Comparison of ENCODE assay signal across 8 mouse cellular contexts in the genomic region with DNA sequence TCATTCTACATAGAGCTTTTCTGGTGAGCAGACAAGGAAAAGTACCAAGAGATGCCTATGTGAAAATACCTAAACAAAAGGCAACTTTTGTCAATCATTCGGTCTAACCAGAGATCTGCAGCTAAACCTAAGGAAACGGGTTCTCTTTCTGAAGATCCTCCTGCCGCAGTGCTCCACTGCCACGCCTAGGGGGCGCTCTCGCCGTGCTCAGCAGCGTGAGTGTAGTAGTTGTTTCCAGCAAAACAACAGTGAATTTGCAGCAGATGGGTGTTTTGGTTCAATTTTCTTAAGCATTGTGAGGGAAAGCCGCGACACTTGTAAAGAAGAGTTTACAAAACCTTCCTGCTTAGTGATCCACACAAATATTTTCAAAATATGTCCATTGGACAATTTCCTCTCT.
DNase-seq lines count a peak whose midpoint lies in the region; ATAC-seq and TF ChIP-seq lines count a peak whose summit lies in the region.
"Had no signal": no experiment of that assay in that cellular context is flagged by ENCODE, and none has a peak within 500 bp of the region (broad histone marks: within the 10 kb centered on the region; RNA-seq: fewer than 3 reads in every experiment).

No protein-coding gene starts in this region.

- TF ChIP-seq RAD21 in MEL (IDR thresholded peaks at IDR 0.05; ENCODE audit: low read depth, low read length) = peak; percentile 41

- TF ChIP-seq POLR2A in MEL (IDR thresholded peaks at IDR 0.05; ENCODE audit: control insufficient read depth in 1 of 2, insufficient read depth in 1 of 2, low read depth in 1 of 2, low read length in 2 of 2, poor library complexity in 1 of 2) = no peak

- H3K4me2 ChIP-seq in midbrain, embryonic 11.5 days = no peak overlapping the region
- H3K4me2 ChIP-seq: heart, embryonic 15.5 days had no signal

- no peaks in the 10 kb centered on the region for H3K79me2 ChIP-seq in MEL (ENCODE audit: control insufficient read depth, insufficient read depth, low read length, poor library complexity)

- H3K9me3 ChIP-seq in MEL (replicated peaks; ENCODE audit: insufficient read depth, low read length) = no peaks in the 10 kb centered on the region
- H3K9me3 ChIP-seq in midbrain, embryonic 11.5 days (ENCODE audit: control insufficient read depth, low read length) = no peaks in the 10 kb centered on the region
- H3K9me3 ChIP-seq: heart, embryonic 15.5 days had no signal

- no peaks in the 10 kb centered on the region for H3K36me3 ChIP-seq in MEL (ENCODE audit: control insufficient read depth in 1 of 2, insufficient read depth in 2 of 2, low read length in 2 of 2)
- no peaks in the 10 kb centered on the region for H3K36me3 ChIP-seq in midbrain, embryonic 11.5 days (ENCODE audit: control insufficient read depth, insufficient read depth, low read length)
- H3K36me3 ChIP-seq: heart, embryonic 15.5 days had no signal

- H3K9ac ChIP-seq in MEL (ENCODE audit: control insufficient read depth, low read depth, low read length, poor library complexity, severe bottlenecking) = no peak overlapping the region
- no peak overlapping the region for H3K9ac ChIP-seq in midbrain, embryonic 11.5 days (ENCODE audit: low read length)
- H3K9ac ChIP-seq: heart, embryonic 15.5 days had no signal

- peak; percentile 32 for DNase-seq in 416B (ENCODE audit: low read depth)
- DNase-seq in MEL (ENCODE audit: low read depth, low spot score) = peak; percentile 8
- peak; percentile 90 to 91 for DNase-seq in cerebellum, postnatal 10 days
- DNase-seq in frontal cortex, postnatal 25 days (ENCODE audit: low spot score in 2 of 2) = peak; percentile 64 to 74
- peak; percentile 78 to 82 for DNase-seq in left cerebral cortex, adult 18-20 months (ENCODE audit: low spot score in 2 of 2)
- peak; percentile 96 for DNase-seq in midbrain, embryonic 11.5 days (ENCODE audit: low spot score, missing footprints)
- peak; percentile 24 for DNase-seq in telencephalon, adult 2 months (ENCODE audit: low read depth, low spot score)

- H3K4me1 ChIP-seq in MEL (ENCODE audit: control insufficient read depth in 1 of 2, insufficient read depth in 2 of 2, low read length in 2 of 2) = no peaks in the 10 kb centered on the region
- H3K4me1 ChIP-seq in midbrain, embryonic 11.5 days (ENCODE audit: control insufficient read depth, insufficient read depth, low read length) = peaks cover 16% of the 10 kb centered on the region
- H3K4me1 ChIP-seq: heart, embryonic 15.5 days had no signal

- WGBS in midbrain, embryonic 11.5 days = 8% methylated on average over 10 of the region's 10 CpGs

- no peak overlapping the region for H3K4me3 ChIP-seq in MEL (ENCODE audit: control insufficient read depth in 1 of 2, insufficient read depth in 1 of 2, low read depth in 2 of 2, low read length in 2 of 2)
- no peak overlapping the region for H3K4me3 ChIP-seq in midbrain, embryonic 11.5 days (ENCODE audit: low read depth, low read length)
- H3K4me3 ChIP-seq: heart, embryonic 15.5 days had no signal

- no peaks in the 10 kb centered on the region for H3K27me3 ChIP-seq in MEL (ENCODE audit: control insufficient read depth in 1 of 2, insufficient read depth in 2 of 2, low read length in 2 of 2)
- H3K27me3 ChIP-seq in midbrain, embryonic 11.5 days (ENCODE audit: control insufficient read depth, insufficient read depth, low read length) = no peaks in the 10 kb centered on the region

- peak; percentile 38 to 71 (median 46); a peak in 5 of 6 replicates for TF ChIP-seq CTCF in MEL (IDR thresholded peaks at IDR 0.05 in 2 of 3, conservative IDR thresholded peaks at IDR 0.05 in 1 of 3; ENCODE audit: control insufficient read depth in 1 of 3, insufficient read depth in 1 of 3, low read depth in 2 of 3, low read length in 3 of 3, poor library complexity in 1 of 3, severe bottlenecking in 1 of 3)

- ATAC-seq in midbrain, embryonic 11.5 days (ENCODE audit: low FRiP score) = 0 out of 2 replicates have a peak, but pooled peaks have one; percentile 28

- no peak overlapping the region for H3K27ac ChIP-seq in MEL (ENCODE audit: control insufficient read depth, low read depth, low read length)
- H3K27ac ChIP-seq in midbrain, embryonic 11.5 days (ENCODE audit: low read depth, low read length) = no peak overlapping the region
- H3K27ac ChIP-seq: heart, embryonic 15.5 days had no signal

- no peak for TF ChIP-seq EP300 in MEL (IDR thresholded peaks at IDR 0.05; ENCODE audit: low read depth in 1 of 2, low read length in 2 of 2)

TF ChIP-seq in MEL, 35 proteins besides CTCF, POLR2A, EP300 and RAD21:
- TF ChIP-seq TAL1 (IDR thresholded peaks at IDR 0.05; ENCODE audit: low read length) (no peak), POLR2AphosphoS5 (IDR thresholded peaks at IDR 0.05; ENCODE audit: borderline replicate concordance, low read depth, low read length) (no peak), ZC3H11A (IDR thresholded peaks at IDR 0.05; ENCODE audit: low read depth, low read length) (0 out of 2 replicates have a peak, but pooled peaks have one; percentile 32), SMC3 (IDR thresholded peaks at IDR 0.05; ENCODE audit: low read depth, low read length) (peak; percentile 36), RCOR1 (IDR thresholded peaks at IDR 0.05; ENCODE audit: low read depth, low read length) (no peak), USF1 (IDR thresholded peaks at IDR 0.05; ENCODE audit: low read depth, low read length) (no peak), MYB (IDR thresholded peaks at IDR 0.05; ENCODE audit: low read depth, low read length) (no peak), MAFK (IDR thresholded peaks at IDR 0.05; ENCODE audit: borderline replicate concordance, low read depth, low read length) (no peak), MAX (IDR thresholded peaks at IDR 0.05; ENCODE audit: low read length) (no peak), TBP (IDR thresholded peaks at IDR 0.05; ENCODE audit: low read depth, low read length) (no peak)

Comparison
In these comparisons a context has a peak if more than half of its experiments do, and no peak if none do; other contexts are left out.
1. DNase-seq: peak in every context shown above with its lines; median percentile 96 in midbrain, embryonic 11.5 days; 90 in cerebellum, postnatal 10 days; 80 in left cerebral cortex, adult 18-20 months; 69 in frontal cortex, postnatal 25 days; 32 in 416B; 24 in telencephalon, adult 2 months; 8 in MEL.